Mouse (Mus musculus): ENCODE data around the gene Tceal7.
"Not testable (repeated sequence)": the region's sequence is repeated elsewhere in the genome, so short reads cannot be mapped to it uniquely, and the experiment has no call there.

Gene Tceal7

GRCm38 (mm10) chrX:136248811-136249210 lies 34.2 kb downstream of the Tceal7 start:
- DNase-seq (ENCODE audit: low read depth, low spot score), result no peak

DNA sequence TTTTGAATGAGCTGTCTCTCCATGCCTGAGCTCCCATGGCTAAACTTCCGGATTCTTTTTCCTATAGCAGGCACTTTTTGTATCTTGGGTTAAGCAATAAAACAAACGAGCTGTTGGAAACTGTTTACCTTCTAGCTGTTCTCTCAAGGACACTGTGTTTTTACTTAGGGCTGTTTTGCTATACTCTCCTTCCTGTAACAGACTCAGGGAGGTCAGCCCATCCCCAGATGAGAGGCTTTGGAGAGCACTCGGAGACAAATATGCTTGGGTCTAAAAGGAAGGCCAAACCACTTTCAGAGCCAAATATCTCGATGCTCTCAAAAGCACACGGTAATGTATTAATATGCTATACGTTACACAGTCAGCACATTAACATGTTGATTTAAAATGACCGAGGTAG lies 35.1 kb downstream of the Tceal7 start:
- DNase-seq (ENCODE audit: low read depth, low spot score), result no peak

DNA sequence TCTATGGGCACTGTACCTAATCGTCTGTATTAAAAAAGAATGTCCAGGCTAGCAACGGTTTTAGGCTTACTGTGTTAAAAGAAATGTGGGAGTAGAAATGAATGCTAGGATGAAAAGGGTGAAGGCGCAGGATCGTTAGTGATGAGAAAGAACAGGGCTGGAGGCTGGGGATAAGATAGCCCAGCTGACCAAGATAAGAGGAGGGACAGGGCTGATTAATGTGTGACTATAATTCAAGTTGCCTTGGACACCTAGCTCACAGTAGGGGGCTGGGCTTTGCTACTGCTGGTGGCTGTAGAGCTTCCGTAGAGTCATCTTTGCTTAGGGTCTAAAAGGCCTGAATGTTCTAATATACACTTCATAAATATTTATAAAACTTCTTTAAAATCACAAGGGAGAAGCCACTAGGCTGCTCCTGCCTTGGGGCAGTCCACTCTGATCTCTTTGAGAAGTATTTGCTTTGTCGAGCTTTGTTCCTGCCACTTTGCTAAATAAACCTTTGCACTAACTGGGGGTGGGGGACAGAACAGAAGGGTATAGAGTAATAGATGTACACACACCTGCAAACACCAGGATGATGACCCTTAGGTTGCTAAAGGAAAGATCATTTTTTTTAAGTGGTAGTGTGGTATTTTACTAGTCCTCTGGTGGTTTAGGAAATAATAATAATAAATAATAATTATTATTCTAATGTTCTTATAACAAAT lies 37.6 kb downstream of the Tceal7 start:
- no peak for DNase-seq (ENCODE audit: low read depth, low spot score)

DNA sequence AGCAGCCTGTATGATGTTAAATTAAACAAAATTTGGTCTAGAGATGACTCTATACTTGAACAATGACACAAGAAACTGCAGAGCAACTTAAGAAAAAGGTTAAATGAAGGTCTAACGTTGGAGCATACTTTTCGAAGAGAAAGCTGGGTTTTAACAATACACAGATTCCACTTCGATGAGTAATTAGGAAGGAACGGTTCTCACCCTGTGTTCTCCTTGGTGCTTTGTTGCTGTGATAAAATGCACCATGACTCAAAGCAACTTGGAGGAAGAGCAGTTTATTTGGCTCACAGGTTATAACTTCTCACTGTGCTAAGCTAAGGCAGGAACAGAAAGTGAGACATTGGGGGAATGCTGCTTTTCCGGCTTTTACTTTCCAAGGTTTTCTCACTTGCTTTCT lies 53.1 kb downstream of the Tceal7 start:
- DNase-seq (ENCODE audit: low read depth, low spot score), result no peak

- DNase-seq (ENCODE audit: low read depth, low spot score), result no peak
Measured at GRCm38 (mm10) chrX:136268173-136268572, 53.6 kb downstream of the Tceal7 start.

GRCm38 (mm10) chrX:136269743-136270392 lies 55.3 kb downstream of the Tceal7 start, which contains the start of gene Bex3:
Bex3 (plus strand) TSS chrX:136270253.
- not testable (repeated sequence) for DNase-seq (ENCODE audit: low read depth, low spot score)

GRCm38 (mm10) chrX:136270393-136271111 lies 56.0 kb downstream of the Tceal7 start:
- not testable (repeated sequence) for DNase-seq (ENCODE audit: low read depth, low spot score)

DNA sequence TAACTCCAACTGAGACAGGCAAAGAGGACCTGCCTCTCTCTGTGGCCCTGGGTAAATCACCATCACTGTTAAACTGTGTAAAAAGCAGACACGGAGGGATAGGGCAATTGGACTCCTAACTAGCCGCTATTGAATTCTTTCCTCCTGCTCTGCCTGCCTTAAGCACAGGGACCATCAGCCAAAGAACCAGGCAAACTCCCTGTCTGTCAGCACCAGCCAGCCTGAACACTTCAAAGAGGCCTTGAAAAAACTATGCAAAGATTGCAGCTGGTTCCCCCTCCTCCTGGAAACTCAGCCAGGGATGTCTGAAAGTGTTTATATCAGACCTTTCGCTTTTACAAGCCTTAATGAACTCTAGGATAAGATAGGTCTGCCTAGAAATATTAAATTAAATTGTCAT lies 60.0 kb downstream of the Tceal7 start:
- no peak for DNase-seq (ENCODE audit: low read depth, low spot score)

DNA sequence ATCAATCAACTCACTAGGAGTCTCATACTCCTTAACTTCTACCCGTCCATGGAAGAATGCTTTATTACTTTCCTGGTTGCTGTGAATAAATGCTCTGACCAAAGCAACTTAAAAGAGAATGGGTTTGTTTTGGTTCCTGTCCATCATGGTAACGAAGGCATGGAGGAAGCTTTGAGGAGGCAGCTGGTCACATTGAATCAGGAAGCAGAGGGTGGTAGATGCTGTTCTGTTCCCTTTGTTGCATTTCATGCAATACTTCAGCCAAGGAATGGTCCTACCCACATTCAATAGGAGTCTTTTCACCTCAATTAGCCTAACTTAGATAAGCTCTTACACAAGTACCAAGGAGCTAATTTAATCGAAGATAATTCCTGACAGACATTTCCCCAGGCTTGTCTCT lies 60.8 kb downstream of the Tceal7 start:
- DNase-seq (ENCODE audit: low read depth, low spot score), result no peak
